Mouse (Mus musculus) splenic B cell, adult 2 months (primary cell): Measurements from ENCODE around the gene Parp3.

Experiments used
- DNase-seq: peaks from one replicate; pipeline ENCODE4 v3.0.0-alpha.2; 2011; ENCODE audit warnings: low read depth, low spot score
- H3K27me3 ChIP-seq: 2 replicates; pipeline ENCODE4 v1.6.1; 2012; ENCODE audit warnings: mild to moderate bottlenecking, low read length, moderate library complexity, mixed read lengths; ENCODE audit not compliant: control insufficient read depth, poor library complexity, insufficient read depth, severe bottlenecking
- H3K36me3 ChIP-seq: 2 replicates; pipeline ENCODE4 v1.6.1; 2012; ENCODE audit warnings: mild to moderate bottlenecking, low read length, moderate library complexity, mixed read lengths; ENCODE audit not compliant: control insufficient read depth, poor library complexity, insufficient read depth, severe bottlenecking

Gene Parp3

GRCm38 (mm10) chr9:106457163-106457559 lies 19.6 kb downstream of the Parp3 start:
- H3K27me3 ChIP-seq: peaks cover 2% of the 10 kb centered on the region; the same call in 1 of the 2 replicates
- H3K36me3 ChIP-seq: no peaks in the 10 kb centered on the region
- no peak for DNase-seq

- DNase-seq: no peak
These were observed 20.2 kb downstream of the Parp3 start for GRCm38 (mm10) chr9:106456325-106457162.

GRCm38 (mm10) chr9:106454888-106455681 lies 21.7 kb downstream of the Parp3 start:
- no peak for DNase-seq
- Histone ChIP-seq H3K36me3 (no peaks in the 10 kb centered on the region), H3K27me3 (peaks cover 2% of the 10 kb centered on the region; the same call in 1 of the 2 replicates)

More at GRCm38 (mm10) chr9:106456325-106457162, 20.2 kb downstream of the Parp3 start:
- H3K36me3 ChIP-seq: no peaks in the 10 kb centered on the region
- H3K27me3 ChIP-seq: peaks cover 2% of the 10 kb centered on the region; the same call in 1 of the 2 replicates

GRCm38 (mm10) chr9:106454071-106454761 lies 22.5 kb downstream of the Parp3 start:
- Histone ChIP-seq H3K27me3 (peaks cover 2% of the 10 kb centered on the region; the same call in 1 of the 2 replicates), H3K36me3 (no peaks in the 10 kb centered on the region)
- no peak for DNase-seq

- Histone ChIP-seq H3K36me3 (no peaks in the 10 kb centered on the region), H3K27me3 (peaks cover 2% of the 10 kb centered on the region; the same call in 1 of the 2 replicates)
- DNase-seq: peak; percentile 42
These were observed 23.3 kb downstream of the Parp3 start, which contains the start of gene Pcbp4 for GRCm38 (mm10) chr9:106453271-106454070. Pcbp4 (plus strand) TSS chr9:106453291.

- no peaks in the 10 kb centered on the region for H3K36me3 ChIP-seq
- no peak for DNase-seq
- peaks cover 2% of the 10 kb centered on the region; the same call in 1 of the 2 replicates for H3K27me3 ChIP-seq
These were observed 23.9 kb downstream of the Parp3 start for GRCm38 (mm10) chr9:106452821-106453220.

GRCm38 (mm10) chr9:106452351-106452750 lies 24.4 kb downstream of the Parp3 start:
- Histone ChIP-seq H3K36me3 (no peaks in the 10 kb centered on the region), H3K27me3 (peaks cover 2% of the 10 kb centered on the region; the same call in 1 of the 2 replicates)
- no peak for DNase-seq

GRCm38 (mm10) chr9:106451899-106452298 lies 24.9 kb downstream of the Parp3 start:
- H3K36me3 ChIP-seq: no peaks in the 10 kb centered on the region
- peaks cover 2% of the 10 kb centered on the region; the same call in 1 of the 2 replicates for H3K27me3 ChIP-seq
- DNase-seq: no peak

GRCm38 (mm10) chr9:106451298-106451697 lies 25.5 kb downstream of the Parp3 start:
- Histone ChIP-seq H3K36me3 (no peaks in the 10 kb centered on the region), H3K27me3 (peaks cover 2% of the 10 kb centered on the region; the same call in 1 of the 2 replicates)
- DNase-seq: no peak

- no peaks in the 10 kb centered on the region for H3K36me3 ChIP-seq
- no peak for DNase-seq
- peaks cover under 1% of the 10 kb centered on the region; the same call in 1 of the 2 replicates for H3K27me3 ChIP-seq
These were observed 26.1 kb downstream of the Parp3 start for GRCm38 (mm10) chr9:106450661-106451060.

GRCm38 (mm10) chr9:106449947-106450346 lies 26.8 kb downstream of the Parp3 start:
- no peaks in the 10 kb centered on the region for H3K36me3 ChIP-seq
- DNase-seq: no peak
- H3K27me3 ChIP-seq: no peaks in the 10 kb centered on the region

- Histone ChIP-seq H3K27me3 (no peaks in the 10 kb centered on the region), H3K36me3 (no peaks in the 10 kb centered on the region)
- peak; percentile 78 for DNase-seq
These were observed 28.2 kb downstream of the Parp3 start for GRCm38 (mm10) chr9:106448498-106449031.

- no peak for DNase-seq
- no peaks in the 10 kb centered on the region for H3K27me3 ChIP-seq
- H3K36me3 ChIP-seq: no peaks in the 10 kb centered on the region
These were observed 28.8 kb downstream of the Parp3 start for GRCm38 (mm10) chr9:106447951-106448350.
